Mouse (Mus musculus) Patski (cell line): ENCODE measurements at regions not wholly inside any gene's neighbourhood (a gene's known extent, or its start where the extent isn't known, plus 50 kb on each side); places are given as distances from the start of the nearest gene placed in this dataset.

ENCODE experiments used
- ATAC-seq: fragments of 100-300 bp; one replicate; pipeline ENCODE4 v1.8.0; 2021
- CTCF ChIA-PET: fragments of 350-600 bp; sonication (Branson Sonifier 250); formaldehyde crosslinking; loops from one replicate; lab custom pipeline; 2022; ENCODE audit warnings: inconsistent platforms; lab: Charles Lee
- POLR2A ChIA-PET: fragments of 350-600 bp; sonication (Branson Sonifier 250); formaldehyde crosslinking; loops from one replicate; lab custom pipeline; 2022; ENCODE audit warnings: antibody characterized with exemption, inconsistent platforms; lab: Charles Lee
- DNase-seq: peaks from one replicate; pipeline ENCODE4 v3.0.0-alpha.2; 2011; ENCODE audit warnings: low read depth, low spot score
- H3K27me3 ChIP-seq: fragments of 371-371 bp; one replicate; pipeline ENCODE4 v1.5.1; 2021
- CTCF ChIP-seq: fragments of 100-300 bp; IDR thresholded peaks from one replicate; pipeline ENCODE4 v1.5.1; 2021
- in situ Hi-C: fragments of 300-500 bp; cut with MboI; formaldehyde crosslinking; loops from 3 replicates; pipeline ENCODE4 v1.11.1; 2018; ENCODE audit warnings: low pct_unique_long_range_greater_than_20kb, mixed read lengths

- in situ Hi-C loops = no loop called here
Measured at GRCm38 (mm10) chr6:31113558-31114326, 154.9 kb upstream of the Klf14 start.

GRCm38 (mm10) chr6:31114336-31115335, 155.8 kb upstream of the Klf14 start:
- ChIA-PET CTCF (interaction anchor here (1.1 to 3.7 kb wide), 5 partner anchors 11 to 62 kb away, joined by 3 to 15 read pairs (median 3); no protein-coding TSS in a partner anchor), POLR2A (interaction anchor here (0.7 to 1.4 kb wide), 3 partner anchors 9 to 33 kb away, joined by 3 read pairs; no protein-coding TSS in a partner anchor)
- ATAC-seq (no peak), DNase-seq (no peak)
- no peak for TF ChIP-seq CTCF
- in situ Hi-C loops = no loop called here
- no peaks in the 10 kb centered on the region for H3K27me3 ChIP-seq

More at GRCm38 (mm10) chr6:31113558-31114326, 154.9 kb upstream of the Klf14 start:
- DNase-seq (no peak), ATAC-seq (no peak)
- CTCF ChIA-PET = interaction anchor here (1.4 to 3.7 kb wide), 4 partner anchors 11 to 62 kb away, joined by 3 to 15 read pairs (median 4); no protein-coding TSS in a partner anchor
- TF ChIP-seq CTCF = no peak
- POLR2A ChIA-PET = interaction anchor here (0.5 to 1.2 kb wide), 2 partner anchors 26 to 44 kb away, joined by 3 to 14 read pairs; no protein-coding TSS in a partner anchor
- H3K27me3 ChIP-seq = no peaks in the 10 kb centered on the region

GRCm38 (mm10) chr6:31115566-31115965, 156.7 kb upstream of the Klf14 start:
- no peak for ATAC-seq
- in situ Hi-C loops = no loop called here
- POLR2A ChIA-PET = interaction anchor here (0.5 to 1.4 kb wide), 3 partner anchors 10 to 173 kb away, joined by 3 to 4 read pairs (median 3); no protein-coding TSS in a partner anchor
- DNase-seq = no peak
- H3K27me3 ChIP-seq = no peaks in the 10 kb centered on the region
- TF ChIP-seq CTCF = no peak
- CTCF ChIA-PET = interaction anchor here (0.9 to 3.7 kb wide), 4 partner anchors 10 to 41 kb away, joined by 3 to 15 read pairs (median 3); no protein-coding TSS in a partner anchor

- ChIA-PET POLR2A (interaction anchor here (1.0 to 1.4 kb wide), 2 partner anchors 10 to 11 kb away, joined by 3 to 4 read pairs; no protein-coding TSS in a partner anchor), CTCF (interaction anchor here (0.6 to 1.7 kb wide), 5 partner anchors 9 to 62 kb away, joined by 3 to 6 read pairs (median 3); no protein-coding TSS in a partner anchor)
- DNase-seq (no peak), ATAC-seq (no peak)
- in situ Hi-C loops = no loop called here
- TF ChIP-seq CTCF = no peak
- H3K27me3 ChIP-seq = no peaks in the 10 kb centered on the region
Measured at GRCm38 (mm10) chr6:31116365-31116764, 157.5 kb upstream of the Klf14 start.

- no peaks in the 10 kb centered on the region for H3K27me3 ChIP-seq
- TF ChIP-seq CTCF = no peak
- DNase-seq = no peak
- no peak for ATAC-seq
- ChIA-PET CTCF (interaction anchor here (1.5 kb wide), 1 partner anchor 10 kb away, joined by 6 read pairs; no protein-coding TSS in a partner anchor), POLR2A (interaction anchor here (1.0 kb wide), 1 partner anchor 31 kb away, joined by 3 read pairs; no protein-coding TSS in a partner anchor)
- in situ Hi-C loops = no loop called here
Measured at GRCm38 (mm10) chr6:31117666-31118065, 158.8 kb upstream of the Klf14 start.

- DNase-seq (no peak), ATAC-seq (no peak)
- TF ChIP-seq CTCF = no peak
- in situ Hi-C loops = no loop called here
- ChIA-PET CTCF (no interaction called here), POLR2A (interaction anchor here (0.6 kb wide), 1 partner anchor 18 kb away, joined by 3 read pairs; no protein-coding TSS in a partner anchor)
- H3K27me3 ChIP-seq = no peaks in the 10 kb centered on the region
Measured at GRCm38 (mm10) chr6:31121008-31121407, 162.1 kb upstream of the Klf14 start.

GRCm38 (mm10) chr6:31122895-31123294, 164.0 kb upstream of the Klf14 start:
- in situ Hi-C loops = no loop called here
- no peaks in the 10 kb centered on the region for H3K27me3 ChIP-seq
- ChIA-PET POLR2A (no interaction called here), CTCF (no interaction called here)
- no peak for TF ChIP-seq CTCF
- no peak for ATAC-seq
- no peak for DNase-seq

- no peaks in the 10 kb centered on the region for H3K27me3 ChIP-seq
- no peak for ATAC-seq
- DNase-seq = no peak
- no peak for TF ChIP-seq CTCF
- in situ Hi-C loops = no loop called here
- POLR2A ChIA-PET = interaction anchor here (2.3 kb wide), 1 partner anchor 36 kb away, joined by 10 read pairs; no protein-coding TSS in a partner anchor
- CTCF ChIA-PET = interaction anchor here (2.6 to 3.8 kb wide), 2 partner anchors 24 to 42 kb away, joined by 13 to 22 read pairs; no protein-coding TSS in a partner anchor
Measured at GRCm38 (mm10) chr6:31123342-31123990, 164.6 kb upstream of the Klf14 start.

- DNase-seq = no peak
- in situ Hi-C loops = no loop called here
- TF ChIP-seq CTCF = no peak
Measured at GRCm38 (mm10) chr6:31124076-31124475, 165.2 kb upstream of the Klf14 start.

More at GRCm38 (mm10) chr6:31124076-31124475, 165.2 kb upstream of the Klf14 start:
- CTCF ChIA-PET = interaction anchor here (0.7 to 3.8 kb wide), 7 partner anchors 10 to 48 kb away, joined by 3 to 22 read pairs (median 13); no protein-coding TSS in a partner anchor
- no peak for ATAC-seq
- POLR2A ChIA-PET = interaction anchor here (0.8 to 2.3 kb wide), 5 partner anchors 25 to 692 kb away, joined by 3 to 10 read pairs (median 4); no protein-coding TSS in a partner anchor
- no peaks in the 10 kb centered on the region for H3K27me3 ChIP-seq
